Mouse (Mus musculus): ENCODE measurements around the gene Tbc1d7. TPM values are rescaled to one million over a fixed set of nuclear protein-coding genes. Genes with fewer than 3 reads are reported as not detected.
A peak's percentile ranks its signal among the peaks of the same experiment; 100 is the strongest.

Tbc1d7 gene
- total RNA-seq, 2 experiments from 2014 or later, result 35.9 to 43.0 TPM

- intact Hi-C loops (cut with DNase I), result no loop called here
- no peak for DNase-seq (ENCODE audit: low spot score)
Observed at GRCm38 (mm10) chr13:43197187-43197586, 25.9 kb upstream of the Tbc1d7 start.

- no peak for DNase-seq (ENCODE audit: low spot score)
- intact Hi-C loops (cut with DNase I), result no loop called here
Observed at GRCm38 (mm10) chr13:43196000-43196399, 24.7 kb upstream of the Tbc1d7 start.

GRCm38 (mm10) chr13:43193932-43194331 is 22.6 kb upstream of the Tbc1d7 start:
- intact Hi-C loops (cut with DNase I), result loop anchor here (5.0 kb wide), 1 partner anchor 38 kb away; no protein-coding TSS in a partner anchor
- no peak for DNase-seq (ENCODE audit: low spot score)

GRCm38 (mm10) chr13:43193266-43193665 is 22.0 kb upstream of the Tbc1d7 start:
- intact Hi-C loops (cut with DNase I), result loop anchor here (5.0 kb wide), 1 partner anchor 39 kb away; no protein-coding TSS in a partner anchor
- DNase-seq (ENCODE audit: low spot score), result no peak

- intact Hi-C loops (cut with DNase I), result loop anchor here (5.0 kb wide), 1 partner anchor 41 kb away; no protein-coding TSS in a partner anchor
- no peak for DNase-seq (ENCODE audit: low spot score)
Observed at GRCm38 (mm10) chr13:43191741-43192192, 20.5 kb upstream of the Tbc1d7 start.

- no peak for DNase-seq (ENCODE audit: low spot score)
- intact Hi-C loops (cut with DNase I), result loop anchor here (5.0 kb wide), 1 partner anchor 41 kb away; no protein-coding TSS in a partner anchor
Observed at GRCm38 (mm10) chr13:43191290-43191689, 20.0 kb upstream of the Tbc1d7 start.

GRCm38 (mm10) chr13:43187736-43188135 is 16.4 kb upstream of the Tbc1d7 start:
- no peak for DNase-seq (ENCODE audit: low spot score)
- intact Hi-C loops (cut with DNase I), result no loop called here

GRCm38 (mm10) chr13:43183248-43184055 is 12.2 kb upstream of the Tbc1d7 start:
- no peak for DNase-seq (ENCODE audit: low spot score)
- intact Hi-C loops (cut with DNase I), result loop anchor here (2.0 to 5.0 kb wide), 3 partner anchors 137 to 369 kb away; partner anchors contain the start of gene Nol7

GRCm38 (mm10) chr13:43182465-43183201 is 11.3 kb upstream of the Tbc1d7 start:
- intact Hi-C loops (cut with DNase I), result loop anchor here (2.0 to 5.0 kb wide), 3 partner anchors 138 to 370 kb away; partner anchors contain the start of gene Nol7
- DNase-seq (ENCODE audit: low spot score), result no peak

GRCm38 (mm10) chr13:43181104-43181503 is 9.8 kb upstream of the Tbc1d7 start:
- intact Hi-C loops (cut with DNase I), result loop anchor here (5.0 kb wide), 2 partner anchors 216 to 371 kb away; partner anchors contain the start of gene Nol7

GRCm38 (mm10) chr13:43177317-43177716 is 6.0 kb upstream of the Tbc1d7 start:
- DNase-seq (ENCODE audit: low spot score), result no peak
- intact Hi-C loops (cut with DNase I), result loop anchor here (10.0 kb wide), 1 partner anchor 557 kb away; no protein-coding TSS in a partner anchor

More at GRCm38 (mm10) chr13:43181104-43181503, 9.8 kb upstream of the Tbc1d7 start:
- DNase-seq (ENCODE audit: low spot score), result no peak

- no peak for DNase-seq (ENCODE audit: low spot score)
- intact Hi-C loops (cut with DNase I), result loop anchor here (10.0 kb wide), 1 partner anchor 558 kb away; no protein-coding TSS in a partner anchor
Observed at GRCm38 (mm10) chr13:43176676-43177075, 5.4 kb upstream of the Tbc1d7 start.

- DNase-seq (ENCODE audit: low spot score), result peak; percentile 29
- intact Hi-C loops (cut with DNase I), result loop anchor here (10.0 kb wide), 1 partner anchor 562 kb away; no protein-coding TSS in a partner anchor
Observed at GRCm38 (mm10) chr13:43173262-43173661, 2.0 kb upstream of the Tbc1d7 start.

- DNase-seq (ENCODE audit: low spot score), result no peak
Observed at GRCm38 (mm10) chr13:43172036-43172713, 874 bp upstream of the Tbc1d7 start.

GRCm38 (mm10) chr13:43167721-43168120 is 3.6 kb downstream of the Tbc1d7 start:
- no peak for DNase-seq (ENCODE audit: low spot score)
- intact Hi-C loops (cut with DNase I), result no loop called here

More at GRCm38 (mm10) chr13:43172036-43172713, 874 bp upstream of the Tbc1d7 start:
- intact Hi-C loops (cut with DNase I), result loop anchor here (10.0 kb wide), 1 partner anchor 563 kb away; no protein-coding TSS in a partner anchor

GRCm38 (mm10) chr13:43159429-43159828 is 11.9 kb downstream of the Tbc1d7 start:
- DNase-seq (ENCODE audit: low spot score), result peak; percentile 27

GRCm38 (mm10) chr13:43158281-43158680 is 13.0 kb downstream of the Tbc1d7 start:
- intact Hi-C loops (cut with DNase I), result no loop called here
- DNase-seq (ENCODE audit: low spot score), result no peak

More at GRCm38 (mm10) chr13:43159429-43159828, 11.9 kb downstream of the Tbc1d7 start:
- intact Hi-C loops (cut with DNase I), result no loop called here

GRCm38 (mm10) chr13:43157370-43157769 is 13.9 kb downstream of the Tbc1d7 start:
- DNase-seq (ENCODE audit: low spot score), result no peak
- intact Hi-C loops (cut with DNase I), result no loop called here

GRCm38 (mm10) chr13:43152005-43152520 is 19.2 kb downstream of the Tbc1d7 start:
- intact Hi-C loops (cut with DNase I), result no loop called here
- no peak for DNase-seq (ENCODE audit: low spot score)

All from heart, postnatal 25 days (tissue).